Mouse (Mus musculus) liver, postnatal 0 days (tissue): ENCODE measurements around the gene Inpp5e.

ENCODE experiments used
- CTCF ChIP-seq: sonication (generic); IDR thresholded peaks from 2 replicates; pipeline ENCODE4 v1.5.1; 2016; ENCODE audit warnings: antibody characterized with exemption, low read depth
- EP300 ChIP-seq: IDR thresholded peaks from 2 replicates; pipeline ENCODE4 v1.6.1; 2016; ENCODE audit warnings: antibody characterized with exemption, low read depth, mild to moderate bottlenecking

- TF ChIP-seq EP300, result no peak
- TF ChIP-seq CTCF, result no peak
Measured at GRCm38 (mm10) chr2:26410931-26411411, 2.0 kb upstream of the Inpp5e start.
